Mouse (Mus musculus) spleen, postnatal 10 days (tissue): Measurements from ENCODE around the gene Hs3st6.
A peak's percentile ranks its signal among the peaks of the same experiment; 100 is the strongest.

ENCODE experiments used
- DNase-seq, 2 experiments: peaks; one replicate each; pipeline ENCODE4 v3.0.0; 2021 to 2022; ENCODE audit warnings: low spot score in 2 of 2

The Hs3st6 gene

GRCm38 (mm10) chr17:24728184-24728583 is 24.6 kb upstream of the Hs3st6 start:
- no peak for DNase-seq

DNA sequence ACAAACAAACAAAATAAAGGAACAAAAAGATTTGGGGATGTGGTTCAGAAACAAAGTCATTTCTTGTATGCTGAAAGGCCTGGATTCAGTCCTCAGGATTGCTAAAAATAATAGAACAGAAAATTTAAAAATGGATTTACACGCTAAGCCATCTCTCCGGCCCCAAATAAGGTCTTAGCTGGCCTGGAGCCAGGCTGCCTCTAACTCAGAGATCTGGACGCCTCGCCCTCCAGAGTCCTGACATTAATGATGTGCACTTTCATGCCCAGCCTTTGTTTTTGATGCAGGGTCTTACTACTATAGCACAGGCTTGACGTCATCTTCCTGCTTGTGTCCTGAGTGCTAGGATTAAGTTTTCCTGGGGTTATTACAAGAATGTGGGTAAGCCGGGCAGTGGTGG is 23.7 kb upstream of the Hs3st6 start:
- DNase-seq = no peak

GRCm38 (mm10) chr17:24730787-24731186 is 22.0 kb upstream of the Hs3st6 start:
- DNase-seq = no peak

DNA sequence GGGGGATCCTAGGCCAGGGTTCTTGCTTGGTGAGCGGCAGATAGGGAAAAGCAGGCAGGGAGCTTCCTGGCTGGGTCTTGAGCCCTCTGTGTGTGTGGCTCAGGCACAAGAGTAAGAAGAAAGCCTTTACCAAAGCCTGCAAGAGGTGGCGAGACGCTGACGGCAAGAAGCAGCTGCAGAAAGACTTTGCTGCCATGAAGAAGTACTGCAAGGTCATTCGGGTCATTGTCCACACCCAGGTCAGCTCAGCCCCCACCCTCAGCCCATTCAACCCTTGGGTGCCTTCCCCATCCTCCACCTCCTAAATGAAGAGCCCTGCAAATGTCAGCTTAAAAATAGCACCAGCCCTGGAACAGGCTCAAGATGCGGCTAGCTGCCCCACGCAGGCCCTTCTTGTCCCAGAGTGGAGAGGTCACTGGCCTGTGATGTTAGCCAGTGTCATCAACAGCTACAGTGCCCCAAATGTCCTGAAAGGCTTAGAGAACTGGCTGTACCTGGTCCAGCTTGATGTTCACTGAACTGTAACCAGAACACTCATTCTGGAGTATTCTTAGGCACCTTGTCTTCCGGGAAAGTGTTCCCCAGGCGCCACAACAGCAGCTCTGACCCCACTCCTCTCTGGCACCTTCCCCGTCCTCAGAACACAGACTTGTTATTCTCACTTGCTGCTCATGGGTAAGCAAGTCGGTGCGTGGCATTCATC is 20.4 kb upstream of the Hs3st6 start:
- no peak for DNase-seq

- DNase-seq = no peak
Observed at GRCm38 (mm10) chr17:24733434-24734050, 19.2 kb upstream of the Hs3st6 start.

- DNase-seq = no peak
Observed at GRCm38 (mm10) chr17:24734513-24734912, 18.3 kb upstream of the Hs3st6 start.

DNA sequence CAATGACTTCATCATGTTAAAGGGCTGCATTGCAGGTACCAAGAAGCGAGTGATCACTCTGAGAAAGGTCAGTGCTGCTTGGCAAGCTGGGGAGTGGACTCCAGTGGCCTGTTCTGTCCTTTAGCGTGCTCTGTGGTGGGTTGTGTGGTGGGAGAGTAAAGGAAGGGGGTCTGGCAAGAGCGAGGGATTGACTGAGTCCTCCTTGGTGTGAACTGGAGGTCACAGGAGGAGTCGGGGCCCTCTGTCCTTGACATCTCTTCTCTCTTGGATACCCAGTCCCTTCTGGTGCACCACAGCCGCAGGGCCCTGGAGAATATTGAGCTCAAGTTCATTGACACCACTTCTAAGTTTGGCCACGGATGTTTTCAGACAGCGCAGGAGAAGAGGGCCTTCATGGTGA is 17.3 kb upstream of the Hs3st6 start:
- DNase-seq = no peak

GRCm38 (mm10) chr17:24736330-24737051 is 16.3 kb upstream of the Hs3st6 start, which contains the start of gene Msrb1:
Msrb1 (plus strand) TSS chr17:24736642.
- peak; percentile 93 to 98 for DNase-seq

DNA sequence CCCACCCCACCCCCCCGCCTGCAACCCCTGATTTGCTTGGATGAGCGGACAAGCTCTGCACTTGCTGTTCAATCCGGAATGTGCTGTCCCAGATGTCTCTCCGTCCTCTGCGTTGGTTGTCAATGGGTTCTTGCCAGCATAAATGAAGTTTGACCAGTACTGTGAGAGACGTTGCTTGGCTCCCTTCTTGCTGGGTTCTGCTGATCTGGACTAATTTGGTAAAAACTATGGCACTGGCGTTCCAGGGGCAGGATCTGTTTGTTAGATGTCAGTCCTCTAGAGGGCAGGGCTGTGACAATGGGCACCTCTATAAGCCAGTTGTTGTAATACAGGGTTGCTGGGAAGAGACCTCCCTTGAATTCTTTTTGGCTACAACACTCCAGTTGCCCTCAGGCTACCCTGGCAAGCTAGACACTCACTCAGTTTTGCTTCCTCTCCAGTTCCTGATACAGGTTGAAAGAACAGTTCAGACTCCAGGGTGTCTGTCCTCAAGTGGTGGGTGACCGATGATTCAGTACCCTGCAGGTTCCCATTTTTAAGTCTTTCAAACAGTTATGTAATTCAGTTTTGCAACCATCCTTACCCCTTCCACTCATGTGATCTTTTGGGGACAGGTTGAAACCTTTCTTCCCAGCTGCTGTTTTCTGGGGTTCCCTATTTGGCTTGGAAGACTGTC is 15.5 kb upstream of the Hs3st6 start:
- no peak for DNase-seq

GRCm38 (mm10) chr17:24738238-24738637 is 14.6 kb upstream of the Hs3st6 start:
- no peak for DNase-seq

DNA sequence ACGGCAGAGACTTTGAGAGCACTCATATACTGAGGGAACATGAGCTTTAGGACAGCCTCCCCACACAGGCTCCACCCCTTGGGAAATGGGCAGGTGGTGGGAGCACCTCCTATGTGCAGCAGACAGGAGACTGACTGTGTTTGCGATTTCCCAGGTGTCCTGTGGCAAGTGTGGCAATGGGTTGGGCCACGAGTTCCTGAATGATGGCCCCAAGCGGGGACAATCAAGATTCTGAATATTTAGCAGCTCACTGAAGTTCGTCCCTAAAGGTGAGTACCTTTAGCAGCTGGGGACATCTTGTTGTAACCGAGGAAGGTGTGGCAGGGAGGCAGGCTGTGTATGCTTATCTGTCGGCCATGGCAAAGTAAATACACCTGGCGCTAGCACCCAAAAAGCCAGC is 12.9 kb upstream of the Hs3st6 start:
- DNase-seq = no peak

- DNase-seq = no peak
Observed at GRCm38 (mm10) chr17:24742307-24742706, 10.5 kb upstream of the Hs3st6 start.

DNA sequence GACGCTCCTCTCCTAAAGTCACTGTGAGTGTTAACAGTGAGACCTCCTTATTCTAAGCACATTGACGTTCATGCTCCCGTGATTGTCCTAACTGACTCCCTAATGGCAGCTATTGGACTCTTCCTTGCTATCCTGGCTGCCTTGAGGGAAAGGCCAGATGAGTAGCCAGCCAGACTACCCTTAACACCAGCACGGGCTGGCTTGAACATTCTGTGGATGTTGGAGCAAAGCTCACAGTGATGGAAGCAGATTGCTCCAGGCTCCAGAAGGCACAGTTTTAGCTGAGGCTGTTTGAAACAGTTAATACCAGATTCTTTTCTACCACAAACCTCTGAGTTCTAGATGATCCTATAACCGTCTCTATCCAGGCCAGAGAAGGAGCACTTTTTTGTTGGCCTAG is 8.9 kb upstream of the Hs3st6 start:
- DNase-seq = no peak

DNA sequence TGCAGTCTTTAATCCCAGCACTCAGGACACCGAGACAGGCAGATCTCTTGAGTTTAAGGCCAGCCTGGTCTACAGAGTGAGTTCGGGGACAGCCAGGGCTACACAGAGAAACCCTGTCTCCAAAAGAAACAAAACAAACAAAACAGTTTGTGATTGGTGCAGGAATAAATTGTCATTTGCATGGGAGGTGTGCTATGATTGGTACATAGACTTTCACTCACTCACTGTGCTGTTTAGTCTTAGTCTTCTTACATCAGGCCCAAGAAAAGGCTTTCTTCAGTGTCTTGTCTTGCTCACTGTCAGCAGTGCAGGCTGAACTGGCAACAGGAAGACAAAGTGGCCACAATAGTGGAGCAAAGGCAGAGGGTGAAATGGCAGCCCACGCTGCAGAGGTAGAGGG is 8.4 kb upstream of the Hs3st6 start:
- no peak for DNase-seq

GRCm38 (mm10) chr17:24745526-24746497 is 7.0 kb upstream of the Hs3st6 start:
- peak; percentile 72 to 89 for DNase-seq

GRCm38 (mm10) chr17:24746986-24747385 is 5.8 kb upstream of the Hs3st6 start:
- DNase-seq = no peak

DNA sequence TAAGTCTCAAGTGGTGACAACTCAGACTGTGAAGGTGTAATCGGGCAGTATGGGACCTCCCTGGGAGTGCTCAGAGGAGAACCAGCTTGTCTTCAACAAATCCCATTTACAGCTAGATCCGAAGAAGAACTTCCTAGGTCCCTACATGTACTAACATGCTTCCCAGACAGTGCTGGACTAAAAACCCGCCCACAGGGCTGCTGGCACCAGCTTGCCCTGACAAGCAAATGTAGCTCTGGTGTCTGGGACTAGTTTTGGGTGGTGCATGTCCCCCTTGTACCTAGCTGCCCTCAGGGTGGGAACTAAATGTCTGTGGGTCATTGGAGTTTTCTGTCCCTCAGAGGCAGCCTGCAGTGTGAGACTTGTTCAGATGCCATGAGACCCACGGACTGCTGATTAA is 1.3 kb upstream of the Hs3st6 start:
- DNase-seq = no peak

- DNase-seq = no peak
Observed at GRCm38 (mm10) chr17:24757394-24757793, 4.6 kb downstream of the Hs3st6 start.

- DNase-seq = no peak
Observed at GRCm38 (mm10) chr17:24761121-24761520, 8.3 kb downstream of the Hs3st6 start.

- DNase-seq = no peak
Observed at GRCm38 (mm10) chr17:24765016-24765905, 12.5 kb downstream of the Hs3st6 start.
